Mouse (Mus musculus): ENCODE data around the gene Tab1.
A peak's percentile ranks its signal among the peaks of the same experiment; 100 is the strongest.

DNA sequence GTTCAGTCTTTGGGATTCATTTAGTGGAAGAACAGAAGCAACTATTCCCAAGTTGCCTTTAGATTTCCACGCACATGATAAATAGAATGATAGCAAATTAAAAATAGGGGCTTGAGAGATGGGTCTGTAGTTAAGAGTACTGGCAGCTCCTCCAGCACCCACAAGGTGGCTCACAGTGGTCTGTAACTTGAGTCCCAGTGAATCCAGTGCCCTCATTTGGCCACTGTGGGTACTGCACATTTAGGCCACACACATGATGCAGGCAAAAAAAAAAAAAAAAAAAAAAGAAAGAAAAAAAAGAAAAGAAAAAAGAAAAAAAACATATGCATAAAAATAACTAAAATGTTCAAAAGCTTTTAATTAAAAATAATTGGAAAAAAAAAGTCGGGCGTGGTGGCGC, 44.3 kb upstream of the Tab1 start:
- TF ChIP-seq CTCF (IDR thresholded peaks at IDR 0.05; ENCODE audit: low read depth): peak; percentile 95
- 0 out of 2 replicates have a peak, but pooled peaks have one; percentile 11 for TF ChIP-seq EP300 (IDR thresholded peaks at IDR 0.05; ENCODE audit: low read depth)

Measured in liver, embryonic 14.5 days (tissue).